Mouse (Mus musculus): ENCODE results near the gene Faim2.
A peak's percentile ranks its signal among the peaks of the same experiment; 100 is the strongest.

The Faim2 gene

GRCm38 (mm10) chr15:99505324-99506095 is 22.5 kb downstream of the Faim2 start:
- no peak for DNase-seq

GRCm38 (mm10) chr15:99503256-99503655 is 24.7 kb downstream of the Faim2 start:
- DNase-seq, result no peak

- DNase-seq, result no peak
Measured at GRCm38 (mm10) chr15:99502311-99502831, 25.6 kb downstream of the Faim2 start.

- DNase-seq, result peak; percentile 49
Measured at GRCm38 (mm10) chr15:99501292-99502260, 26.4 kb downstream of the Faim2 start.

GRCm38 (mm10) chr15:99500320-99500719 is 27.6 kb downstream of the Faim2 start:
- DNase-seq, result no peak

GRCm38 (mm10) chr15:99499726-99500125 is 28.2 kb downstream of the Faim2 start:
- no peak for DNase-seq

GRCm38 (mm10) chr15:99498781-99499180 is 29.2 kb downstream of the Faim2 start:
- DNase-seq, result no peak

GRCm38 (mm10) chr15:99498356-99498755 is 29.6 kb downstream of the Faim2 start:
- no peak for DNase-seq

- DNase-seq, result no peak
Measured at GRCm38 (mm10) chr15:99497527-99498242, 30.3 kb downstream of the Faim2 start.

GRCm38 (mm10) chr15:99497061-99497460 is 30.9 kb downstream of the Faim2 start:
- peak; percentile 46 for DNase-seq

- no peak for DNase-seq
Measured at GRCm38 (mm10) chr15:99484745-99485144, 43.2 kb downstream of the Faim2 start.

GRCm38 (mm10) chr15:99475814-99476213 is 52.2 kb downstream of the Faim2 start:
- DNase-seq, result no peak

- peak; percentile 83 for DNase-seq
Measured at GRCm38 (mm10) chr15:99474576-99474926, 53.4 kb downstream of the Faim2 start, which contains the start of gene Bcdin3d. Gene Bcdin3d (minus strand): TSS chr15:99474730.

- DNase-seq, result peak; percentile 55
Measured at GRCm38 (mm10) chr15:99473801-99474575, 54.0 kb downstream of the Faim2 start.

GRCm38 (mm10) chr15:99472972-99473371 is 55.0 kb downstream of the Faim2 start:
- DNase-seq, result no peak

- DNase-seq, result no peak
Measured at GRCm38 (mm10) chr15:99471677-99472063, 56.3 kb downstream of the Faim2 start.

- peak; percentile 49 for DNase-seq
Measured at GRCm38 (mm10) chr15:99470971-99471676, 56.8 kb downstream of the Faim2 start.

- DNase-seq, result no peak
Measured at GRCm38 (mm10) chr15:99470224-99470761, 57.7 kb downstream of the Faim2 start.

GRCm38 (mm10) chr15:99469736-99470135 is 58.2 kb downstream of the Faim2 start:
- DNase-seq, result no peak

GRCm38 (mm10) chr15:99469067-99469466 is 58.9 kb downstream of the Faim2 start:
- DNase-seq, result peak; percentile 84

GRCm38 (mm10) chr15:99463194-99463593 is 64.8 kb downstream of the Faim2 start:
- DNase-seq, result no peak

Data from right cerebral cortex, postnatal 14 days (tissue).